Mouse (Mus musculus): ENCODE data around the gene Map7d1. TPM values are rescaled to one million over a fixed set of nuclear protein-coding genes. Genes with fewer than 3 reads are reported as not detected.

Gene Map7d1
- 3.7 TPM for polyA plus RNA-seq (2017; shearing (Covaris generic))

DNA sequence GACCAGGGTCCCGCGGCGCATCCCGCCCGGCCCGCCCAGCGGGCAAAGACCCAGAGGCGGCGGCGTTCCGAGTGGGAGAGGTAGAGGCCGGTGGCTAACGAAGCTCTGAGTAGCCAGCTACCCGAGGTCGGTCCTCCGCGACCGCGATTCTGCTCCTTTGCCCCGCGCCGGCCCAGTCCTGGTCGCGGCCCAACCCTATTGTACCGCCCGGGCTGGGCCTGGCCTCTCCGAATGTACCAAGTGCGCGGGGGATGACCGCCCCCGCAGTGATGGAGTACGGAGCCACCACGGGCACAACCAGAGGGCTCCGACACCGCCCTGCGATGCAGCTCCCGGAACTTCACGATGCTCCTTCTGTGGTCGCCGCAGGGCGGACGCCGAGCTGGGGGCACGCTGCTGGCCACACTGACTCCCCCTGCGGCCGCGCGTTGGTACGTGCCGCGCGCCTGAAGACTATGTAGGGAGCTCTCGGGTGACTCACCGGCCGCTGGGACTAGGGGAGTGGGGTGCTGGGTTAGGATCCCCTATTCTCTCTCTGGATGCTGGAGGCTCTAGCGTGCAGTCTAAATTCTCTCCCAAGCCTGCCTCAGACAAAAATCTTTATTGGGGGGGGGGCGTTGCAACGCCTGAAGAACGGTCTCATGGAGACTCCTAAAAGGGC lies at the start of gene Map7d1:
Gene Map7d1 (minus strand): TSS at position 213 of the 661 bp plus-strand sequence.

DNA sequence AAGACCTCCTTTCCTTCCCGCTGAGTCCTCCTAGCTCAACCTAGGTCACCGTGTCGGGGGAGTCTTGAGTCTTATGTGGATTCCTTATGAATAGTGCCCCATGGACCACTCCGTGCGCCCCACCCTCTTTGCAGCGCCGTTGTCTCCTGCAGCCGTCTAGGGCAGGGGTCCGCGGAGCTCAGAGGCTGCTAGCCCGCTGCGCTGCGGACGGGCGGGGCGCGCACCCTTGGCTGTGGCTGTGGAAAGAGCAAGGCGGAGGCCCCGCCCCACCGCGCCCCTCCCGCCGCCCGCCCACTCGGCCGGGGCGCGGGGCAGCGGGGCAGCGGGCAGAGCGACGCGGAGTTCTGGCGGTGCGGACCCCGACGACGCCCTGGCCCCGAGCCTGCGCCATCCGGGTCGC lies 30.3 kb upstream of the Map7d1 start, which contains the start of gene Col8a2:
Gene Col8a2 (plus strand): TSS at position 302 of the 400 bp plus-strand sequence.

DNA sequence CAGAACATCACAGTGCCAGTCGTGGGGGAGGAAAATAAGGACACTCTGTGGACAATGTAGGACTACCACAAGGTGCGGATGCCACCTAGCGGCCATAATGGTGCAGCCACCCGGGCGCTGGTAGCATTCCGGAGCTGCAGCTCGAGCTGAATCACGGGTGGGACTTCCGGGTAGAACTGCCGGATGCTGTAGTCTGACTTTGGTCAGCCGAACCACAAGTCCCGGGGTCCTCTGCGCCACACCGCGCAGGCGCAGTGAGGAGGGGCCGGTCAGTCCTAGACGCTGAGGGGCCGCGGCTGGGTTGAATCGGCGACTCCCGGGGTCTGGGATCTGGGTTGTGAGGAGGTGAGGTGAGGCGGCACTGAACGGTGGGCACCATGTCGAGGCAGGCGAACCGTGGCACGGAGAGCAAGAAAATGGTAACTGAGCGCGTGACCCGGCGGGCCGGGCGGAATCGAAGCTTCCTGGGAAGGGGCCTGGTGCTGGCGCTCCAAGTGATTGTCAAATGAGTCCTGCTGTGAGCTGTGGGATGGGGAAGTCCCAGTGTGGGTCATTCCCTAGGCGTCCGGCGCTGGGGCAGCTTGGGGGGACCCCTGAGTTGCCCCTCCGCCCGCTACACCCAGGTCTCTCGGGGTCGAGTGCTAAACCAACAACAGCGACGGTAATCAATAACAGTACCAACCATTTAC lies 6.1 kb upstream of the Map7d1 start, which contains the start of gene Trappc3:
Gene Trappc3 (plus strand): TSS at position 207 of the 689 bp plus-strand sequence.

DNA sequence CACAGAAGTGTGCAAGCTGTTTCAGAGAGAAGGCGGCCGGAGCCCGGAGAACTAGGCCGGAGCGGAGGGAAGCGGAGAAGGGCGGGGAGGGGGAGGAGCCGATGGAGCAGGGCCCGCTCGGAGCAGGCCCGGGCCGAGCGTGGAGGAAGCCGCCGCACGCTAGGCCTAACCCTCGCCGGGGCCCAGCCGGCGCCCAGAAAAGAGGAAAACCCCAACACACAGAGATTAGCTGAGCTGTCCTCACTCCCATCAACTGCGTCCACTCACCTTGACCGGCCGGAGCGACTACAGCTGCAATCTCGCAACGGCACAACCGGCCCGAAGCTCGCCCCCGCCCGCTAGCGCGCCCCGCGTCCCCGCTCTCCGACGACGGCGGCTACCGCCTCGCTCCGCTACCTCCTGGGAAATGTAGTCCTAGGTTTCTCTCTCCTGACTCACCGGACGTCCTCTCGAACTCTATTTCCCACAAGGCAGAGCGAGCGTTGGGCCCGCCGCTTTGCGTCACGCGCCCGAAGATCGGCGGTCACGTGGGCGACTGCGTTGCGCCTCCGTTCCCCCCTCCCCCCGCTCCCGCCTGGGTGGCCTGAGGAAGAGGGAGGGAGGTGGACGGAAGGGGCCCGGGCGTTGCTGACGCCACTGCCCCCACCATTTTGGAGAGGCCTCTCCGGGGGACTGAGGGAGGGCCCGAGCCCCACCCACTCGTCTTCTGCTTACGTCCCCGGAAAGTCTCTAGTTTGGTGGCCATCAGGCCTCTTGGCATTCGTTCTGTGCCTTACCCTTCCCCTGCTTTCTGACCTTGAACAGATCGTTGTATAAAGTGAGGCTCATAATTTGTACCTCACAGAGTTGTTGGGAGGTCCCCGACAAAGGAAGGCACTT lies 53.6 kb downstream of the Map7d1 start, which contains the start of gene Thrap3:
Gene Thrap3 (minus strand): TSS at position 458 of the 879 bp plus-strand sequence.

Other genes with a start within 250 kb of the Map7d1 start
- gene Csf3r, start 231.8 kb downstream of the Map7d1 start, polyA plus RNA-seq (2017; shearing (Covaris generic)): not detected
- 79.9 TPM for gene Mrps15, start 209.4 kb downstream of the Map7d1 start, polyA plus RNA-seq (2017; shearing (Covaris generic))
- 2.0 TPM for gene Oscp1, start 197.8 kb downstream of the Map7d1 start, polyA plus RNA-seq (2017; shearing (Covaris generic))
- 77.9 TPM for gene Lsm10, start 159.7 kb downstream of the Map7d1 start, polyA plus RNA-seq (2017; shearing (Covaris generic))
- gene Stk40, start 152.4 kb downstream of the Map7d1 start, polyA plus RNA-seq (2017; shearing (Covaris generic)): 18.2 TPM
- gene Eva1b, start 108.6 kb downstream of the Map7d1 start, polyA plus RNA-seq (2017; shearing (Covaris generic)): 38.4 TPM
- 1.1 TPM for gene Sh3d21, start 92.9 kb downstream of the Map7d1 start, polyA plus RNA-seq (2017; shearing (Covaris generic))
- 263 TPM for gene Thrap3, start 53.6 kb downstream of the Map7d1 start, polyA plus RNA-seq (2017; shearing (Covaris generic))
- gene Trappc3, start 6.0 kb upstream of the Map7d1 start, polyA plus RNA-seq (2017; shearing (Covaris generic)): 112 TPM
- not detected for gene Col8a2, start 30.4 kb upstream of the Map7d1 start, polyA plus RNA-seq (2017; shearing (Covaris generic))
- 29.0 TPM for gene Adprhl2, start 65.4 kb upstream of the Map7d1 start, polyA plus RNA-seq (2017; shearing (Covaris generic))
- not detected for gene Tekt2, start 69.3 kb upstream of the Map7d1 start, polyA plus RNA-seq (2017; shearing (Covaris generic))
- 31.8 TPM for gene Ago3, start 173.2 kb upstream of the Map7d1 start, polyA plus RNA-seq (2017; shearing (Covaris generic))
- gene Ago1, start 212.2 kb upstream of the Map7d1 start, polyA plus RNA-seq (2017; shearing (Covaris generic)): 4.5 TPM

Data from inflammation-experienced regulatory T-cells, adult 16 weeks (primary cell).